24 mouse cellular contexts compared by ENCODE assay signal in genomic region chr15:97842058-97842457, GRCm38 (mm10). TPM values are rescaled to one million over a fixed set of nuclear protein-coding genes. Genes with fewer than 3 reads are reported as not detected.
DNase-seq lines count a peak whose midpoint lies in the region; ATAC-seq and TF ChIP-seq lines count a peak whose summit lies in the region.
"Had no signal": no experiment of that assay in that cellular context is flagged by ENCODE, and none has a peak within 500 bp of the region (broad histone marks: within the 10 kb centered on the region; RNA-seq: fewer than 3 reads in every experiment).

No protein-coding gene starts in this region.

- no peaks in the 10 kb centered on the region for H3K9me3 ChIP-seq in forebrain, postnatal 0 days (ENCODE audit: low read length)
- H3K9me3 ChIP-seq: embryonic facial prominence, embryonic 13.5 days; forebrain, embryonic 13.5 days; hindbrain, embryonic 13.5 days; limb, embryonic 10.5 days; midbrain, embryonic 15.5 days; neural tube, embryonic 13.5 days had no signal

- H3K27ac ChIP-seq in forebrain, postnatal 0 days (ENCODE audit: low read depth, low read length): no peak overlapping the region
- H3K27ac ChIP-seq: embryonic facial prominence, embryonic 13.5 days; forebrain, embryonic 13.5 days; hindbrain, embryonic 13.5 days; limb, embryonic 10.5 days; macrophage; midbrain, embryonic 15.5 days; neural tube, embryonic 13.5 days had no signal

- H3K27me3 ChIP-seq in forebrain, postnatal 0 days (ENCODE audit: insufficient read depth, low read length): no peaks in the 10 kb centered on the region
- H3K27me3 ChIP-seq: embryonic facial prominence, embryonic 13.5 days; hindbrain, embryonic 13.5 days; midbrain, embryonic 15.5 days; neural tube, embryonic 13.5 days had no signal

- no peak overlapping the region for H3K4me2 ChIP-seq in forebrain, postnatal 0 days (ENCODE audit: low read depth)
- H3K4me2 ChIP-seq: embryonic facial prominence, embryonic 13.5 days; forebrain, embryonic 13.5 days; heart, embryonic 11.5 days; hindbrain, embryonic 13.5 days; midbrain, embryonic 15.5 days; neural tube, embryonic 13.5 days had no signal

- no peaks in the 10 kb centered on the region for H3K4me1 ChIP-seq in forebrain, postnatal 0 days (ENCODE audit: insufficient read depth)

- H3K9ac ChIP-seq in forebrain, postnatal 0 days: no peak overlapping the region
- H3K9ac ChIP-seq: embryonic facial prominence, embryonic 13.5 days; forebrain, embryonic 13.5 days; hindbrain, embryonic 13.5 days; midbrain, embryonic 15.5 days; neural tube, embryonic 13.5 days had no signal

- H3K36me3 ChIP-seq in forebrain, postnatal 0 days (ENCODE audit: insufficient read depth): no peaks in the 10 kb centered on the region
- H3K36me3 ChIP-seq: embryonic facial prominence, embryonic 13.5 days; hindbrain, embryonic 13.5 days; limb, embryonic 10.5 days; midbrain, embryonic 15.5 days; neural tube, embryonic 13.5 days had no signal

- ATAC-seq in forebrain, postnatal 0 days: no peak
- ATAC-seq: activated CD4-positive, CD25-positive, alpha-beta regulatory T cell, adult 4 months; forebrain, embryonic 13.5 days; midbrain, embryonic 15.5 days had no signal

- TF ChIP-seq CTCF in forebrain, postnatal 0 days (IDR thresholded peaks at IDR 0.05; ENCODE audit: low read depth): no peak

- no peak overlapping the region for H3K4me3 ChIP-seq in forebrain, postnatal 0 days (ENCODE audit: low read depth, low read length)
- H3K4me3 ChIP-seq: embryonic facial prominence, embryonic 13.5 days; erythroblast, embryonic 14.5 days; forebrain, embryonic 13.5 days; hindbrain, embryonic 13.5 days; limb, embryonic 10.5 days; midbrain, embryonic 15.5 days; neural tube, embryonic 13.5 days had no signal

- 80% methylated on average over 6 of the region's 6 CpGs for WGBS in forebrain, postnatal 0 days

- peak; percentile 51 for DNase-seq in CD4-positive helper T cell, adult 2 months (ENCODE audit: low read depth, low spot score)
- peak; percentile 52 for DNase-seq in CD4-positive, CD25-positive, alpha-beta regulatory T cell, adult 2 months (ENCODE audit: low read depth, low spot score)
- DNase-seq in induced T-regulatory cell, adult 2 months (ENCODE audit: low read depth): peak; percentile 64
- DNase-seq in thymus, postnatal 0 days (ENCODE audit: low spot score): peak; percentile 80
- no peak for DNase-seq in retina, postnatal 1 day
- no peak for DNase-seq in adrenal gland, adult 8-10 months
- no peak for DNase-seq in urinary bladder, postnatal 10 days (ENCODE audit: low spot score)
- DNase-seq in forebrain, postnatal 0 days: no peak
- DNase-seq: adrenal gland, postnatal 10 days; cerebellum, adult 18-20 months; cerebellum, postnatal 14 days; gastrocnemius, postnatal 10 days; kidney, adult 2 months; kidney, postnatal 10 days had no signal

RNA-seq across cellular contexts. Expression of gene Hdac7, which starts 2.2 kb away (rescaled TPM):
- polyA plus RNA-seq in thymus, postnatal 0 days (2015; fragmentation: Nextera tagmentation; extraction: Ambion mirVana): 111 and 122 TPM in 2 replicates
- total RNA-seq in adrenal gland, adult 8-10 months (2022): 100 to 1,000 TPM in 2 of 4 experiments, 10 to 100 TPM in 2; 86.1 to 106 (median 96.2) TPM
- 20.7 and 29.4 TPM in 2 replicates for total RNA-seq in forebrain, postnatal 0 days (2014; rRNA removed)
- 16.2 and 21.6 TPM in 2 replicates for polyA plus RNA-seq in forebrain, postnatal 0 days (2015; fragmentation: Nextera tagmentation; extraction: Ambion mirVana)

Comparison
In these comparisons a context has a peak if more than half of its experiments do, and no peak if none do; other contexts are left out.
1. DNase-seq: peak in CD4-positive helper T cell, adult 2 months (single experiment), CD4-positive, CD25-positive, alpha-beta regulatory T cell, adult 2 months (single experiment), induced T-regulatory cell, adult 2 months (single experiment) and thymus, postnatal 0 days (single experiment); none in retina, postnatal 1 day (single experiment), adrenal gland, adult 8-10 months (single experiment), urinary bladder, postnatal 10 days (single experiment) and forebrain, postnatal 0 days (single experiment).